Mouse (Mus musculus) bone marrow, adult 2 months (tissue): ENCODE measurements around the gene Ints2.

Experiments used
- CTCF ChIP-seq: fragments of 200-500 bp; IDR thresholded peaks from 2 replicates; pipeline ENCODE4 v1.5.1; 2011; ENCODE audit warnings: low read length, control low read depth; ENCODE audit not compliant: control insufficient read depth, insufficient read depth
- POLR2A ChIP-seq: fragments of 200-500 bp; IDR thresholded peaks from 2 replicates; pipeline ENCODE4 v1.6.1; 2011; ENCODE audit warnings: low read depth, mild to moderate bottlenecking, control low read depth, low read length, borderline replicate concordance; ENCODE audit not compliant: control insufficient read depth

DNA sequence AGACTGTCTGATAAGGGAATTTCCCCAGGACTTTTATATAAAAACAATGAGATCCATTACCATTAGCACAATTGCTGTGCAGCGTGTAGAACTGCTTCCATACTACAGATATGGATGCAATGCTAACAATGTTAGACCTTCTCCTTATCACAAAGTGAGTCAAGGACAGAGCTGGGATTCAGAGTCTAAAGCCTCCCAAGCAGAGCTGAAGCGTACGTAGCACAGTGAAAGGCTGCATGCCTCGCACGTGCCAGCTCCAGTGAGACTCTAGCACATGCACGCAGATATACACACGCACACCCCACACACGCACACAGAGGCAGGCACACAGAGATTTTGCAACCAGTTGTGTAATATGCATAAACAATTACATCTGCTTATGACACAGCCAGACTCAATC lies 28.4 kb upstream of the Ints2 start:
- no peak for TF ChIP-seq POLR2A
- TF ChIP-seq CTCF = no peak
